Mouse (Mus musculus) stomach, postnatal 0 days (tissue): ENCODE measurements at regions not wholly inside any gene's neighbourhood (a gene's known extent, or its start where the extent isn't known, plus 50 kb on each side); places are given as distances from the start of the nearest gene placed in this dataset.

Experiments
- CTCF ChIP-seq: IDR thresholded peaks from 2 replicates; pipeline ENCODE4 v1.5.1; 2016; ENCODE audit warnings: antibody characterized with exemption, low read depth, mild to moderate bottlenecking, moderate library complexity
- EP300 ChIP-seq: optimal IDR thresholded peaks from 2 replicates; pipeline ENCODE3; 2016; ENCODE audit warnings: antibody characterized with exemption

- TF ChIP-seq CTCF (no peak), EP300 (no peak)
Measured at GRCm38 (mm10) chr14:46578051-46579000, 182.0 kb upstream of the Cdkn3 start.
